Mouse (Mus musculus): ENCODE measurements at regions not wholly inside any gene's neighbourhood (a gene's known extent, or its start where the extent isn't known, plus 50 kb on each side); places are given as distances from the start of the nearest gene placed in this dataset.

GRCm38 (mm10) chr6:116893299-116893698, 176.6 kb upstream of the Tmem72 start:
- TF ChIP-seq POLR2A (IDR thresholded peaks at IDR 0.05; ENCODE audit: insufficient read depth, low read length) (no peak), EP300 (IDR thresholded peaks at IDR 0.05; ENCODE audit: insufficient read depth, low read depth, low read length) (no peak), CTCF (IDR thresholded peaks at IDR 0.05; ENCODE audit: low read depth, low read length) (no peak)

Measured in ES-Bruce4 (cell line).